Mouse (Mus musculus): ENCODE results near the gene Btg1. TPM values are rescaled to one million over a fixed set of nuclear protein-coding genes. Genes with fewer than 3 reads are reported as not detected.
A peak's percentile ranks its signal among the peaks of the same experiment; 100 is the strongest.

Btg1 gene
- total RNA-seq, 1 experiment from 2014 or later, result 44.4 TPM

GRCm38 (mm10) chr10:96628100-96628912 lies 11.5 kb downstream of the Btg1 start:
- no peak for ATAC-seq (replicated peaks; ENCODE audit: low read depth, poor library complexity, severe bottlenecking)

DNA sequence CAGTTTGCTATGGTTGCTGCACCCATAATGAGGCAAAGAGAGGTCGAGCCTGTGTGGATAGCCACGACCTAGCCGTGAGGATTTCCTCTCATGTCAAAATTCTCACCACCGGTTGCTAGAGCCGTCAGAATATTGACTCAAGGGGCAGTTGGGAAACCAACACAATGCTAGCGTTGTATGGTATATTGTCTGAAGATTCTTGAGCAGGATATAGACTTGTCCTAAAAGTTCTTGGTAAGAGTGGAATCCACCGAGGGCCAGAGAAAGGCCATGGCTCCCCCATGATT lies 12.1 kb downstream of the Btg1 start:
- ATAC-seq (replicated peaks; ENCODE audit: low read depth, poor library complexity, severe bottlenecking), result no peak

DNA sequence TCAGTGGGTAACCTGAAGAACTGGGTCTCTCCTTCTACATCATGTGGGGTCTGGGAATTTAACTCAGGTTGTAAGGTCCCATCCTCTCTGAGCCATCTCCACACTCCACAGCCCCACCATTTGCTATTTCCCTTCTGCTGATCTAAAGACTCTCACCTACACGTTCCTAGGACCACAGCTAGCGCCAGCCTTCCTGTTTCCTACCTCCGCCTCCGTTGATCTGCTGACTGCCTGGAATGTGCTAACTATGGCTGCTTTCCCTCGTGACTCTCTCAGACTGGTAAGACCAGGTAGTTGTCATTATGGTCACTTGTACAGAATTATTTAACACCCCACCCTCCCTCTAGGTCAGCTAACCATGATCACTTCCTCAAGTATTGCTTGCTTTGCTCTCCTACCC lies 13.3 kb downstream of the Btg1 start:
- no peak for ATAC-seq (replicated peaks; ENCODE audit: low read depth, poor library complexity, severe bottlenecking)

DNA sequence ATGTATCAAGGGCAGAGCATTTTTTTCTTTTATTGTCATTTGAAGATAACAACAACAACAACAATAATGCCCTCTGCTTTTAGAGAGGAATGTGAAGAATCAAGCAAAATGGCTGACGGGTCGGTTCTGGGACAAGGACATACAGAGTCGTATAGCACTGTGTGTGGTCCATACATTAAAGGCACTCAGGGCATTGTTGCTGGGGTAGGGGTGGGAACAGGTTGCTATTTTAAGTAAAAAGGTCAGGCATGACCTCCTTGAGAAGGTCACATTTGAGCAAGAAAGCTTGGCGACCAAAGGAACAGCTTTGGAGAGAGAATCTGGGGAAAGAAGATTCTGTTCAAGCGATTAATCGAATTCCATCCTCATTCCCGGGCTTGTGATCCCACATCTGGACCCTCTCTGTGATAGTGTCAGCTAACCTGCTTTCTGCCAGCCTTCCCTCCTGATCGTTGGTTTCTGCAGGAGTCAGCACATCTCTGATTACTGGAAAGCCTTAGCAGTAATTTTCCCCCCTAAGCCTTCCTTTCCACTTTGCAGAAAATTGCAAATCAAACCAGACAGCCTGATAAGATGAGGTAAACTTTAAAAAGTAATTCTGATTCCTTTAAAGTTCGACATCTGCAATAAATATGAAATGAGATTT lies 14.4 kb downstream of the Btg1 start:
- ATAC-seq (replicated peaks; ENCODE audit: low read depth, poor library complexity, severe bottlenecking), result no peak

GRCm38 (mm10) chr10:96632271-96633144 lies 15.7 kb downstream of the Btg1 start:
- ATAC-seq (replicated peaks; ENCODE audit: low read depth, poor library complexity, severe bottlenecking), result no peak

- ATAC-seq (replicated peaks; ENCODE audit: low read depth, poor library complexity, severe bottlenecking), result no peak
These were observed 16.3 kb downstream of the Btg1 start for GRCm38 (mm10) chr10:96633145-96633516.

DNA sequence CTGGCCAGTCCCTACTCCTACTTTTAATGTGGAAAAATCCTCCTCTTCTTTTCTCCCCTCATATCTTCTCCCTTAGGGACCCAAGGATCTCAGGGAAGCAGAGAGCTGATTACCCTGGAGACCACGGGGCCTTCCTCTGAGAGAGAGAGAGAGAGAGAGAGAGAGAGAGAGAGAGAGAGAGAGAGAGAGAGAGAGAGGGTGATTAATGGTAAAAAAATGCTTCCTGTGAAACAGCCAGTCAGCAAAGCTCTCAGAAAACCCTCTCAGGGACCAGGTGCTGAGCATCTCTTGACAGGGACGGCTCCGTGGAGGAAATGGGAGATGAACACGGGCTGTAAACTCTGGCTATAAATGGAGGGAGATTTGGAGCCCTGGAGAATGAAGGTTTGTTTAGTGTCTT lies 18.7 kb downstream of the Btg1 start:
- ATAC-seq (replicated peaks; ENCODE audit: low read depth, poor library complexity, severe bottlenecking), result no peak

- ATAC-seq (replicated peaks; ENCODE audit: low read depth, poor library complexity, severe bottlenecking), result 0 out of 2 replicates have a peak, but pooled peaks have one; percentile 15
These were observed 21.7 kb downstream of the Btg1 start for GRCm38 (mm10) chr10:96638477-96638876.

- ATAC-seq (replicated peaks; ENCODE audit: low read depth, poor library complexity, severe bottlenecking), result no peak
These were observed 25.2 kb downstream of the Btg1 start for GRCm38 (mm10) chr10:96642014-96642413.

DNA sequence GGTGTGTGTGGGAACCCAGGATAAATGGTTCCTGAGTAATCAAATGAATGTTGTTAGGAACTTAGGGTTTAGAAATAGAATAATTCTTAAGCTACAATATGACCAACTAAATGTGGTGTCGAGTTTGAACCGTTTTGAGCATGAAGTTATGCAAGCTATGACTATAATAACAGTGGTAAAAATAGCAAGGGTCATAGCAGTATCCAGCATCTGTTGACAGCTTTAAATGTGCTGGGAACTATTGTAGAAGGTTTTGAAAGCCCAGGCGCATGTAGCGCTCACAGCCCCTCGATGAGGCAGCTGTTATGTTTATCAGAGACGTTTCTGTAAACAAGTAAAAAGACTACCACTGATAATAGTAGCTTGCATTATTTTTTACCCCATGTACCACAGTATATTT lies 25.9 kb downstream of the Btg1 start:
- no peak for ATAC-seq (replicated peaks; ENCODE audit: low read depth, poor library complexity, severe bottlenecking)

- ATAC-seq (replicated peaks; ENCODE audit: low read depth, poor library complexity, severe bottlenecking), result no peak
These were observed 28.4 kb downstream of the Btg1 start for GRCm38 (mm10) chr10:96645183-96645582.

DNA sequence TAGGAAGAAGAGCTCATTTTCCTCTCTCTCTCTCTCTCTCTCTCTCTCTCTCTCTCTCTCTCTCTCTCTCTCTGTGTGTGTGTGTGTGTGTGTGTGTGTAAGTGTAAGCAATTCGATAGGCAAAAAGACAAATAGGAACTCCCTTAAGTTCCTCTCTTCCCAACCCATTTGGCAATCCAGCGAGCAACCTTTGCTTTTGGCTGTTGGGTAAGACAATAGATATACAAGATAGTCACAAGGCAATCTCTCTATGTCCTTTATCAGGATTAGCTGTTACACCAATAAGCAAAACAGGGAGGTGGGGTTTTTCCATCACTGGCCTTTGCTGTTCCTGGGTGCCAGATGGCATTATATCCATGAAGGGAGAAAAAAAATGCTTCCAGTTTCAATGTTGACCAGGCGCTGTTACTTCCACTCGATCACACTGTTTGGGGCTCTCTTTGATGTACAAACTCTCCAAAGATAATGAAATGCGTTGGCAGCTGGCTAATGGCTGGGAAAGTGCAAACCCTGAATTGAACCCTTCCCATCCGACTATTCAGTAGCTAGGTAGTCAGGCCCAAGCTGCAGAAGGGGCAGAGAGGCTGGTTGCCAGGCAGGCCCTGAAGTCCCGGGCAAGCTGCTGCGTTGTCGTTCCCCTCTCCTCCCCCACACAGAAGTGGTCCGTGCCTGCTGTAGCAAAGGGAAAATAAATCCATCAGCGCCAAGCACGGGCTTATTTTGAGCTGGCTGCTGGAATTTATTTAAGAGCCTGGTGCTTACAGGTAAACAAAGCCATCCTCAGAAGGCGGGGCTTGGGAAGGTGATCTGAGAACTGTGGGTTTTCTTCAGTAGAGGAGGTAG lies 29.4 kb downstream of the Btg1 start:
- no peak for ATAC-seq (replicated peaks; ENCODE audit: low read depth, poor library complexity, severe bottlenecking)

GRCm38 (mm10) chr10:96646867-96647462 lies 30.2 kb downstream of the Btg1 start:
- no peak for ATAC-seq (replicated peaks; ENCODE audit: low read depth, poor library complexity, severe bottlenecking)

- ATAC-seq (replicated peaks; ENCODE audit: low read depth, poor library complexity, severe bottlenecking), result no peak
These were observed 31.4 kb downstream of the Btg1 start for GRCm38 (mm10) chr10:96648161-96648561.

GRCm38 (mm10) chr10:96649524-96649923 lies 32.7 kb downstream of the Btg1 start:
- ATAC-seq (replicated peaks; ENCODE audit: low read depth, poor library complexity, severe bottlenecking), result no peak

DNA sequence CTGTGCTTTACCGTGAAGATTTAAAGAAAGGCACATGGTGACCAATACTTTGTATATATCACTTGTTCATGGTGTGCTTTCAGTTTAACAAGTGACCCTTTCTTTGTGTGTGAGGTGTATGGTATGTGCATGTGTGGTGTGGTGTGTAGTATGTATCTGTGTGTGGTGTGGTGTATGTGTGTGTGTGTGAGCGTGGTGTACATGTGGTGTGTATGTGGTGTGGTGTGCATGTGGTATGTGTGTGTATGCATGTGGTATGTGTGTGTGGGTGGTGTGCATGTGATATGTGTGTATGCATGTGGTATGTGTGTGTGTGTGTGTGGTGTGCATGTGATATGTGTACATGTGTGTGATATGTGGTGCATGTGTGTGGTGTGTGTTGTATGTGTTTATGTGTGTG lies 35.6 kb downstream of the Btg1 start:
- no peak for ATAC-seq (replicated peaks; ENCODE audit: low read depth, poor library complexity, severe bottlenecking)

- no peak for ATAC-seq (replicated peaks; ENCODE audit: low read depth, poor library complexity, severe bottlenecking)
These were observed 36.2 kb downstream of the Btg1 start for GRCm38 (mm10) chr10:96653030-96653429.

DNA sequence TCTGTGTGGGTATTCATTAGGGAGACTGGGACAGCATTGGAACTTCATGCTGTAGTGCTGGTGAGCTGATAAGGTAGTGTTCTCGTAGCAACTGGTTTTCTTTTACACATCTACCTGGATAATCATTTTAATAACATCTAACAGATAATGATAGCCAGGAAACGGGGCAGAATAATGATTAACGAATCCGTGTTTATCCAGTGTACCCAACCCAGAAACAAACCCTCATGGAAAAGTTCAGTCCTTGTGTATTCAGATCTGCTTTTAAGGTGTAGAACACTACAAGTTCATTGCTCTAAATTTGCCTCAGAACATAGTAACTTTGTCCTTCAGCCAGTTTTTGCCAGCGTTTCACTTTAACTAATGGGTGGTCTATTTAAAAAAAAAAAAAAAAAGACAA lies 37.3 kb downstream of the Btg1 start:
- ATAC-seq (replicated peaks; ENCODE audit: low read depth, poor library complexity, severe bottlenecking), result no peak

GRCm38 (mm10) chr10:96654576-96654975 lies 37.8 kb downstream of the Btg1 start:
- peak; percentile 76 for ATAC-seq (replicated peaks; ENCODE audit: low read depth, poor library complexity, severe bottlenecking)

DNA sequence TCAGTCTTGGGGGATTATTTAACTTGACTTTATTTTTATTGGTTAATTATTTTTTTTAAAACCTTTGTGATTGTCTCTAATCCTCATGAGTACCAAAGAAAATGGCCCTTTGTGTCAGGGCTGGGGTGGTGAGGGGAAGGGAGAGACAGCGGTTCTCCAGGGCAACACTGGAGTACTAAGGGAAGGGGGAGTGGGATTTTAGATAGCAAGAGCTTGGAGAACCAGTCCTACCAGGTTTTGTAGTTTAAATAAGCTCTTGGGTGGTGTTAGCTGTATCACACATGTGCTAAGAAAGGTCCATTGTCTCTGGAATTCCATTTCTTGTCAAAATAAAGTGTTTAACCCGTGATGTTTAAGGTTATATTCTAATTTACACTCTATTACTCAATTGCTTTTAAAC lies 38.3 kb downstream of the Btg1 start:
- ATAC-seq (replicated peaks; ENCODE audit: low read depth, poor library complexity, severe bottlenecking), result no peak
